Mouse (Mus musculus) stomach, postnatal 0 days (tissue): Measurements from ENCODE around the gene Tshz2.

Experiments
- CTCF ChIP-seq: IDR thresholded peaks from 2 replicates; pipeline ENCODE4 v1.5.1; 2016; ENCODE audit warnings: antibody characterized with exemption, low read depth, mild to moderate bottlenecking, moderate library complexity
- EP300 ChIP-seq: optimal IDR thresholded peaks from 2 replicates; pipeline ENCODE3; 2016; ENCODE audit warnings: antibody characterized with exemption

- no peak for TF ChIP-seq CTCF
- TF ChIP-seq EP300 = no peak
Observed at GRCm38 (mm10) chr2:169821021-169821441, 188.2 kb downstream of the Tshz2 start.
